Mouse (Mus musculus) cerebellum, adult 9-11 months (tissue): Measurements from ENCODE around the gene A930033H14Rik.

ENCODE experiments used
- DNase-seq: peaks from one replicate; pipeline ENCODE4 v3.0.0; 2022

The A930033H14Rik gene

DNA sequence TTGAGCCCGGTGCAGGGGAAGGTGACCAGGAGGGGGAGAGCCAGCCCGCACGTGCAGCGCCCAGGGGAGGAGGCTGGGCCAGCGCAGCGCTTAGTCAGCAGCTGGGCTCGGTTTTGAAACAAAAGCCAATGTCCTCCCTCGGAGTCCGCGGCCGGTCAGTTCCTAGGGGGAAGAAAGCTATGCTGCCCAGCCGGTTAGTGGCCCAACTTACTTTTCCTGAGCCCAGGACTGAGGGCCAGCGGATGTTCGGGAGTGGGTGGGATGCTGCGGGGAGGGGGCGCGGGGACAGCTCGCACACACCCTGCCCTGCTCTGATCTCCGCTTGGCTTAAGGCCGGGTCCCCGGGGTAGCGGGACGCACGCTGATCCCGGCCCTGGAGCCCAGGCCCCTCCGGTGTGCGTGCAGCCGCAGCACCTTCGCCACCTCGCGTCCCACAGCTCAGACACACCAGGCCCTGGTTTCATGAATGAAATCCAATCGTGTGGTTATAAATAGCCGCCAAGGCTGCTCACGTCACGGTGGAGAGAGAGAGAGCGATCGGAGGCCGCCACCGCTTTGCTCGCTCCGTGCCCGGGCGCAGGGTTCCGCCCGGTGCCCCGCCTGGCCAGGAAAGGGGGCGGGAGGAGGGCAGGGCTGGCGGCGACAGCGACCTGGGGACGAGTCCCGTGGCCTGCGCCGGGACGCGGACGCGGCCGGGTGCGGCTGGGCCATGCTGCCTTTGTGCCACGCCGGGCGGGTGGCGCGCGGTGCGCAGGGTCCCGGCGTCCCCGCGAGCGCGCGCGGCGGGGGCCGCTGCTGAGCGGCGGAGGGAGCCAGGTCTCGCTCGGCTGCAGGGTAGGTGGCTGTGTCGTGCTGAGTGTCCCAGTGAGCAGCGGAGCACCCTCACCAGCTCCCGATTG, at the start of gene A930033H14Rik:
TSS of gene A930033H14Rik (minus strand) at position 557 of the 899 bp plus-strand sequence.
- DNase-seq = peak; percentile 48

DNA sequence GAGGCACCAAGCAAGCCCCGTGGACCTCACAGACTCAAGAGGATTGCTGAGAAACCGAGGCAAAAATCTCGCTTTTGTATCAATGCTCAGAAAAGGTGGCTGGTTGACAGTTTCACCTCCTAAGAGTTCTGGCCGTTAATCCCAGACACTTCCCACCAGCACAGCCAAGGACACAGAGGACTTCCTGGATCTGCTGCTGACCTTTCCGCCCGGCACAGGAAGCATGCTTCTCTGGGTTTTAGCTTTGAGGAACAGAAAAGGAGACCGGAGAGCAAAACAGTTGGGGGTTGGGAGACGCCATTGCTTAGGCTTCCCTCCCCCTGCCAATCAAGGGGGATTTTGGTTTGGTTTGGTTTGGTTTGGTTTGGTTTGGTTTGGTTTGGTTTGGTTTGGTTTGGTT, 47.0 kb upstream of the A930033H14Rik start:
- DNase-seq = no peak

DNA sequence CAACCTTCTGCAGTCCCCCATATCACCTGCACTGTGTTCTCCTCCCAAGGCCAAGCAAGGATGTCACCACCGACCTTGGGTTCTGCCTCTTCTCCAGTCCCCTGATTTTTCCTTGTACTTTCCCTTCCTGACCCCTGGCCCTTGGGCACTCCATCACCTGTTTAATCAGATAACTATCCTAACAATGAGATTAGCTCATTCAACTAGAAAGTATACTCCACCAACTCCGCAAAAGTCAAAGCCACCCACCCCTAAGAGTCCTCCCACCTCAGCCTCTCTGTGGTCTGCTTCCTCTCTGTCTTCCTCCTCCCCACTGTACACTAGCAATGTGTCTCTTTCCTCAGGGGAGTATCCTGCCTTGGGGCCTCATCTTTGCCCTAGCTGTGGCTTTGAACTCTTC, 46.3 kb upstream of the A930033H14Rik start:
- DNase-seq = no peak

GRCm38 (mm10) chr10:69258588-69258987, 45.7 kb upstream of the A930033H14Rik start:
- DNase-seq = no peak

DNA sequence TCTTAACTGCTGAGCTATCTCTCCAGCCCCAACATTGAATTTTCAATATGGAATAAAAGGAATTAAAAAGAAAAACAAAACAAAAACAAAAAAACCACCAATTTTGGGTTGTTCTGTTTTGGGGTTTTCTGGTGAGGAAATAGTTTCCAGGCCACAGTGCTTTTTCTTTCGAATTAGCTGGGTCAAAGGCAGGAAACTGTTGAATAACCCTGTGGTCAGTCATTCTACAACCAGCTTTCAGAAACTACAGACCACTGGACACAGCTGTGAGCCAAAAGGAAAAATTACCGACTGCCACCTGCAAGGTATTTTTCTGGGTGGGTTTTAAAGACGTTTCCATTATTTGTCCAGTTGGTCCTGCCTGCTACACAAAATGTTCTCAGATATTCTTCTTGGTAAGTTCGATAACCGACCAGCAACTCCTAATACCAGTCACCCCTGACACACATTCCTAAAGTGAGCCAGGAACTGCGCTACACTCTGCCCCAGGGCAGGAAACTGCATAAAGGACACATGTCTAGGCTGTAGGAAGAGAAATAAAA, 44.8 kb upstream of the A930033H14Rik start:
- DNase-seq = no peak

GRCm38 (mm10) chr10:69255594-69255993, 42.7 kb upstream of the A930033H14Rik start:
- no peak for DNase-seq

- DNase-seq = no peak
These were observed 41.5 kb upstream of the A930033H14Rik start for GRCm38 (mm10) chr10:69254390-69254847.

DNA sequence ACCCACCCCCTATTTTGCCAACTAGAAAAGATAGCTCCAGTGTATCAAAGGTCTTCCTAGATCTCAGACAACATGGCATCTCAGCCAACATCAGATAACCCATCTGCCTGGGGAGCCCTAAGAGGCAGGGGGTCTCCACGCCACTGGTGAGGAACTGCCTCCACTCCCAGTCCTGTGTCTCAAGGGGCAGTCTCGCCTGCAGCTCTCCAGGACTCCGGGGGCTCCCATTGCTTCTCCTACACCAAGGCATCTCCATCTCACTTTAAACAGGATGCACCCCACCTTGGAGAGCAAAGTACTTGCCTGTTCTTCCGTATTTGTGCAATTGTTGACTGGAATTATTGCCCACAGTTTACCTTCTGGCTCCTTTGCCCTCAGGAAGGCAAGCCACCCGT, 40.8 kb upstream of the A930033H14Rik start:
- DNase-seq = no peak

DNA sequence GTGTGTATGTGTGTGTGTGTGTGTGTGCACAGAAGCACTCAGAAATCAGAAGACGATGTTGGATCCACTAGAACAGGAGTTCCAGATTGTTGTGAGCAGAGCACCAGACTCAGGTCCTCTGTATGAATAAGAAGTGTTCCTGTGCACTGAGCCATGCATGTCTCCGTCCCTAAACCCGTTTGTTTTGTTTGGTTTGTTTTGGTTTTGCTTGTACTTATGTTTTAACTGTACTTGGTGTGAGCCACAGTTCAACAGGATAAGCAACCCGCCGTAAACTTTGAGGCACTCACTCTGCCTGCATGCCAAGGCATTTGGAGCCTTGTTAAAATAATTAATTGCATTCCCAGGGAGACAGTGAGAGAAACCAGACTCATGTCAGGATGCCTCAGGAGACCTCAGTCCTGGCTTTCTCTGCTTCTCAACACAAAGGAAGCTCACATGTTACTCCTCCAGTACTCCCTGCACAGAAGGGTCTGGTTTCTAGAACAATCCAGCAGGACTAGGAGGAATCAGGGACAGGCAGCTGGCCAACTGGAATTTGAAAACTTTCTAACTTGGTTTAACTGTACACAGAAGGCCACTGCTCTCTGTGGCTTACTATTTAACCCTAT, 40.3 kb upstream of the A930033H14Rik start:
- DNase-seq = no peak

- no peak for DNase-seq
These were observed 39.5 kb upstream of the A930033H14Rik start for GRCm38 (mm10) chr10:69252112-69253074.

GRCm38 (mm10) chr10:69251254-69251653, 38.4 kb upstream of the A930033H14Rik start:
- DNase-seq = no peak

GRCm38 (mm10) chr10:69248261-69249160, 35.6 kb upstream of the A930033H14Rik start:
- DNase-seq = no peak

GRCm38 (mm10) chr10:69247311-69248033, 34.6 kb upstream of the A930033H14Rik start:
- no peak for DNase-seq

DNA sequence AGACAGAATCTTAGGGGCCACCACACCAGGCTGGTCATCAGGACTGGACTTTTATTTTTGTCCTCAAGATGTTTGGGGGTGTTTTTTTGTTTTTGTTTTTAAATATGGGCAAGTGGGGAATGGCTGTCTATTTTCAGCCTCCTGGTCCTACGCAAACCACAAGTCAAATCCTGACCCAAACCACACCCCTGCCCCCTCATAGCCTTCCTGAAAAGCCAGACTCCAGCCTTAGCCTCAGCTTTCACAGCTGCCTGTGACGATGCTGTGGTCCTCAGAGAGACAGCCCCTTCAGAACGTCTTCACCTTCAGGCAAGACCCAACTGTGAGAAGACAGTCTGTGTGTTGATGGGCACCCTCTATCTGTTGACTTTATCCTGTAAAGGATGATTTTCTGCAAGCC, 33.9 kb upstream of the A930033H14Rik start:
- no peak for DNase-seq

GRCm38 (mm10) chr10:69245906-69246668, 33.2 kb upstream of the A930033H14Rik start:
- no peak for DNase-seq

DNA sequence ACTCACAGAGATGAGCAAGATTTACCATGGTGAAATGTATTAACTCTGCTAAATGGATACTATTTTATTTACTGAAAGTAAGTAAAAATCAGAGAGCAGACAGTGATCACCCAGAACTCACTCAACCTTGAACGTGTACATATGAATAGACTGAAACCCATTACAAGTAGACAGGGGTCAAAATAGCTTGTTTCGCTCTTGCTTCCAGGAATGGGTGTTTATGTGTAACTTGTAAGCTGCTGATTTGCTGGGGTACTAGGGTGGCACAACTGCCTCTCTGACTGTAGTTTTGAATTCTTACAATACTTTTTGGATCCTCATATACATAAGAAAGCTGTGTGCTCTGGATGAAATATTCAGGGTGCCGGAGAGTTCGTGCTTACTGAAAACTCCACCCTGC, 32.3 kb upstream of the A930033H14Rik start:
- DNase-seq = no peak

GRCm38 (mm10) chr10:69240530-69240929, 27.6 kb upstream of the A930033H14Rik start:
- DNase-seq = no peak

- DNase-seq = peak; percentile 31
These were observed 25.4 kb upstream of the A930033H14Rik start for GRCm38 (mm10) chr10:69238311-69238710.

GRCm38 (mm10) chr10:69237781-69238180, 24.9 kb upstream of the A930033H14Rik start:
- DNase-seq = no peak

GRCm38 (mm10) chr10:69237185-69237584, 24.3 kb upstream of the A930033H14Rik start:
- no peak for DNase-seq
